Mouse (Mus musculus): ENCODE measurements around the gene Nop10. TPM values are rescaled to one million over a fixed set of nuclear protein-coding genes. Genes with fewer than 3 reads are reported as not detected.

Nop10 gene
- total RNA-seq (2021) = 10 to 100 TPM; 50.4 to 51.7 TPM

- DNase-seq (ENCODE audit: low spot score in 2 of 2) = peak; percentile 86 to 87
- intact Hi-C loops (cut with DNase I) = loop anchor here (5.0 kb wide), 2 partner anchors 90 to 105 kb away; partner anchors contain the start of gene Emc4
These were observed at the start of gene Nop10 for GRCm38 (mm10) chr2:112261748-112262653. TSS of gene Nop10 (plus strand) at chr2:112261926.

GRCm38 (mm10) chr2:112215977-112216376 is 45.7 kb upstream of the Nop10 start:
- intact Hi-C loops (cut with DNase I) = loop anchor here (2.0 to 10.0 kb wide), 2 partner anchors 17 to 1231 kb away; no protein-coding TSS in a partner anchor
- no peak for DNase-seq (ENCODE audit: low spot score in 2 of 2)

GRCm38 (mm10) chr2:112217614-112218013 is 44.1 kb upstream of the Nop10 start:
- intact Hi-C loops (cut with DNase I) = loop anchor here (2.0 to 10.0 kb wide), 2 partner anchors 19 to 1233 kb away; no protein-coding TSS in a partner anchor

GRCm38 (mm10) chr2:112220880-112221279 is 40.8 kb upstream of the Nop10 start:
- no peak for DNase-seq (ENCODE audit: low spot score in 2 of 2)
- intact Hi-C loops (cut with DNase I) = no loop called here

More at GRCm38 (mm10) chr2:112217614-112218013, 44.1 kb upstream of the Nop10 start:
- no peak for DNase-seq (ENCODE audit: low spot score in 2 of 2)

- intact Hi-C loops (cut with DNase I) = no loop called here
- no peak for DNase-seq (ENCODE audit: low spot score in 2 of 2)
These were observed 39.1 kb upstream of the Nop10 start for GRCm38 (mm10) chr2:112222607-112223006.

GRCm38 (mm10) chr2:112224356-112224755 is 37.4 kb upstream of the Nop10 start:
- intact Hi-C loops (cut with DNase I) = no loop called here
- DNase-seq (ENCODE audit: low spot score in 2 of 2) = no peak

- no peak for DNase-seq (ENCODE audit: low spot score in 2 of 2)
- intact Hi-C loops (cut with DNase I) = no loop called here
These were observed 29.1 kb upstream of the Nop10 start for GRCm38 (mm10) chr2:112232623-112233022.

- intact Hi-C loops (cut with DNase I) = no loop called here
- no peak for DNase-seq (ENCODE audit: low spot score in 2 of 2)
These were observed 25.1 kb upstream of the Nop10 start for GRCm38 (mm10) chr2:112236620-112237019.

- DNase-seq (ENCODE audit: low spot score in 2 of 2) = no peak
- intact Hi-C loops (cut with DNase I) = no loop called here
These were observed 23.7 kb upstream of the Nop10 start for GRCm38 (mm10) chr2:112238006-112238405.

GRCm38 (mm10) chr2:112239212-112239934 is 22.4 kb upstream of the Nop10 start, which contains the start of gene Lpcat4:
TSS of gene Lpcat4 (plus strand) at chr2:112239468.
- intact Hi-C loops (cut with DNase I) = no loop called here
- DNase-seq (ENCODE audit: low spot score in 2 of 2) = peak; percentile 90

GRCm38 (mm10) chr2:112239935-112240721 is 21.6 kb upstream of the Nop10 start:
- intact Hi-C loops (cut with DNase I) = loop anchor here (2.0 kb wide), 1 partner anchor 27 kb away; the partner anchor contains the start of gene Gm21985
- DNase-seq (ENCODE audit: low spot score in 2 of 2) = peak in 1 of 2 experiments; percentile 48

GRCm38 (mm10) chr2:112241787-112242186 is 19.9 kb upstream of the Nop10 start:
- no peak for DNase-seq (ENCODE audit: low spot score in 2 of 2)
- intact Hi-C loops (cut with DNase I) = loop anchor here (2.0 kb wide), 1 partner anchor 25 kb away; the partner anchor contains the start of gene Gm21985

GRCm38 (mm10) chr2:112245307-112245706 is 16.4 kb upstream of the Nop10 start:
- no peak for DNase-seq (ENCODE audit: low spot score in 2 of 2)
- intact Hi-C loops (cut with DNase I) = no loop called here

- intact Hi-C loops (cut with DNase I) = no loop called here
- no peak for DNase-seq (ENCODE audit: low spot score in 2 of 2)
These were observed 15.5 kb upstream of the Nop10 start for GRCm38 (mm10) chr2:112246193-112246592.

GRCm38 (mm10) chr2:112247323-112247722 is 14.4 kb upstream of the Nop10 start:
- intact Hi-C loops (cut with DNase I) = no loop called here

GRCm38 (mm10) chr2:112249780-112250453 is 11.8 kb upstream of the Nop10 start:
- intact Hi-C loops (cut with DNase I) = no loop called here
- peak; percentile 32 to 58 for DNase-seq (ENCODE audit: low spot score in 2 of 2)

More at GRCm38 (mm10) chr2:112247323-112247722, 14.4 kb upstream of the Nop10 start:
- DNase-seq (ENCODE audit: low spot score in 2 of 2) = no peak

- intact Hi-C loops (cut with DNase I) = no loop called here
- DNase-seq (ENCODE audit: low spot score in 2 of 2) = no peak
These were observed 6.8 kb upstream of the Nop10 start for GRCm38 (mm10) chr2:112254675-112255515.

All from left cerebral cortex, postnatal 36 days (tissue).